ENCODE assay signal across 14 mouse cellular contexts in genomic region chr14:62639111-62639510, GRCm38 (mm10). TPM values are rescaled to one million over a fixed set of nuclear protein-coding genes. Genes with fewer than 3 reads are reported as not detected.
DNase-seq lines count a peak whose midpoint lies in the region; ATAC-seq and TF ChIP-seq lines count a peak whose summit lies in the region.
"Had no signal": no experiment of that assay in that cellular context is flagged by ENCODE, and none has a peak within 500 bp of the region (broad histone marks: within the 10 kb centered on the region; RNA-seq: fewer than 3 reads in every experiment).

No protein-coding gene starts in this region.

- H3K4me2 ChIP-seq in heart, embryonic 11.5 days = no peak overlapping the region
- H3K4me2 ChIP-seq in midbrain, postnatal 0 days (ENCODE audit: low read depth, low read length, poor library complexity, severe bottlenecking) = no peak overlapping the region
- no peak overlapping the region for H3K4me2 ChIP-seq in midbrain, embryonic 13.5 days (replicated peaks)
- H3K4me2 ChIP-seq: limb, embryonic 12.5 days had no signal

- no peaks in the 10 kb centered on the region for H3K36me3 ChIP-seq in heart, embryonic 11.5 days (ENCODE audit: control insufficient read depth, insufficient read depth, low read length)
- H3K36me3 ChIP-seq in midbrain, postnatal 0 days (ENCODE audit: insufficient read depth, low read length) = no peaks in the 10 kb centered on the region
- no peaks in the 10 kb centered on the region for H3K36me3 ChIP-seq in midbrain, embryonic 13.5 days
- H3K36me3 ChIP-seq: G1E; limb, embryonic 12.5 days had no signal

- no peaks in the 10 kb centered on the region for H3K27me3 ChIP-seq in heart, embryonic 11.5 days (ENCODE audit: control insufficient read depth, insufficient read depth, low read length)
- no peaks in the 10 kb centered on the region for H3K27me3 ChIP-seq in midbrain, postnatal 0 days (ENCODE audit: insufficient read depth, low read length)
- no peaks in the 10 kb centered on the region for H3K27me3 ChIP-seq in midbrain, embryonic 13.5 days

- 62% methylated on average over 6 of the region's 6 CpGs for WGBS in heart, embryonic 11.5 days (ENCODE audit: insufficient replicate concordance)
- WGBS in midbrain, postnatal 0 days = 73% methylated on average over 6 of the region's 6 CpGs
- 75% methylated on average over 6 of the region's 6 CpGs for WGBS in midbrain, embryonic 13.5 days

- no peaks in the 10 kb centered on the region for H3K4me1 ChIP-seq in heart, embryonic 11.5 days (ENCODE audit: control insufficient read depth, insufficient read depth, low read length)
- H3K4me1 ChIP-seq in midbrain, postnatal 0 days (ENCODE audit: insufficient read depth, low read length) = peaks cover 6% of the 10 kb centered on the region
- peaks cover 13% of the 10 kb centered on the region for H3K4me1 ChIP-seq in midbrain, embryonic 13.5 days (replicated peaks)

- ATAC-seq in heart, embryonic 11.5 days (replicated peaks; ENCODE audit: insufficient number of reproducible peaks, low FRiP score, low TSS enrichment) = no peak
- ATAC-seq in midbrain, postnatal 0 days (ENCODE audit: low FRiP score) = no peak
- ATAC-seq in midbrain, embryonic 13.5 days = no peak

- no peaks in the 10 kb centered on the region for H3K9me3 ChIP-seq in heart, embryonic 11.5 days (replicated peaks; ENCODE audit: control insufficient read depth, low read length)
- H3K9me3 ChIP-seq in midbrain, postnatal 0 days (ENCODE audit: low read length) = no peaks in the 10 kb centered on the region
- no peaks in the 10 kb centered on the region for H3K9me3 ChIP-seq in midbrain, embryonic 13.5 days
- H3K9me3 ChIP-seq: G1E; limb, embryonic 12.5 days had no signal

- peak; percentile 93 for DNase-seq in heart, adult 11 months
- peak; percentile 34 for DNase-seq in midbrain, postnatal 0 days (ENCODE audit: low spot score)
- DNase-seq in brain, adult 2 months (ENCODE audit: low read depth, low spot score) = peak; percentile 38
- DNase-seq in lung, postnatal 14 days = peak; percentile 35
- no peak for DNase-seq in right cerebral cortex, postnatal 4 days
- DNase-seq in testis, postnatal 10 days (ENCODE audit: low spot score) = no peak
- DNase-seq: cerebellum, postnatal 36 days; thymus, postnatal 4 days had no signal

- no peak overlapping the region for H3K27ac ChIP-seq in heart, embryonic 11.5 days (ENCODE audit: low read depth, low read length)
- no peak overlapping the region for H3K27ac ChIP-seq in midbrain, postnatal 0 days (ENCODE audit: low read depth, low read length)
- H3K27ac ChIP-seq in midbrain, embryonic 13.5 days = no peak overlapping the region
- H3K27ac ChIP-seq: limb, embryonic 12.5 days had no signal

- peak; percentile 50 for TF ChIP-seq CTCF in midbrain, postnatal 0 days (IDR thresholded peaks at IDR 0.05)

- H3K4me3 ChIP-seq in heart, embryonic 11.5 days (ENCODE audit: low read depth, low read length) = no peak overlapping the region
- H3K4me3 ChIP-seq in midbrain, postnatal 0 days (ENCODE audit: low read depth, low read length) = no peak overlapping the region
- no peak overlapping the region for H3K4me3 ChIP-seq in midbrain, embryonic 13.5 days (replicated peaks)
- H3K4me3 ChIP-seq: limb, embryonic 12.5 days; myocyte had no signal

- H3K9ac ChIP-seq in heart, embryonic 11.5 days (ENCODE audit: low read depth, low read length) = no peak overlapping the region
- H3K9ac ChIP-seq in midbrain, postnatal 0 days (replicated peaks; ENCODE audit: low read length, poor library complexity, severe bottlenecking) = no peak overlapping the region
- no peak overlapping the region for H3K9ac ChIP-seq in midbrain, embryonic 13.5 days (replicated peaks)
- H3K9ac ChIP-seq: limb, embryonic 12.5 days had no signal

RNA-seq across cellular contexts. Expression of gene Serpine3, which starts 24.4 kb away (rescaled TPM):
- 0.16 and 0.27 TPM in 2 replicates for polyA plus RNA-seq in heart, embryonic 11.5 days (2014; fragmentation: Nextera tagmentation; extraction: Ambion mirVana)
- total RNA-seq in midbrain, postnatal 0 days (2014; rRNA removed) = 0.88 TPM in 1 of 2 replicates, not detected in the other
- polyA plus RNA-seq in midbrain, postnatal 0 days (2015; fragmentation: Nextera tagmentation; extraction: Ambion mirVana) = not detected in 2 replicates
- polyA plus RNA-seq in midbrain, embryonic 13.5 days (2015; fragmentation: Nextera tagmentation; extraction: Ambion mirVana) = not detected in 2 replicates
- total RNA-seq: G1E had no signal
- polyA plus RNA-seq: G1E; gonadal fat pad, adult 2 months; limb, embryonic 12.5 days; myocyte had no signal

Comparison
In these comparisons a context has a peak if more than half of its experiments do, and no peak if none do; other contexts are left out.
1. DNase-seq: peak in heart, adult 11 months (single experiment), midbrain, postnatal 0 days (single experiment), brain, adult 2 months (single experiment) and lung, postnatal 14 days (single experiment); none in right cerebral cortex, postnatal 4 days (single experiment) and testis, postnatal 10 days (single experiment).